Mouse (Mus musculus) bone marrow macrophage, adult 2 months (primary cell): Measurements from ENCODE around the gene Abca1.

Experiments
- CTCF ChIP-seq: IDR thresholded peaks from 2 replicates; pipeline ENCODE4 v1.5.1; 2012; ENCODE audit warnings: low read depth, mild to moderate bottlenecking, low read length, moderate library complexity
- POLR2A ChIP-seq: IDR thresholded peaks from 2 replicates; pipeline ENCODE4 v1.6.1; 2012; ENCODE audit warnings: mild to moderate bottlenecking, low read depth, low read length, borderline replicate concordance

DNA sequence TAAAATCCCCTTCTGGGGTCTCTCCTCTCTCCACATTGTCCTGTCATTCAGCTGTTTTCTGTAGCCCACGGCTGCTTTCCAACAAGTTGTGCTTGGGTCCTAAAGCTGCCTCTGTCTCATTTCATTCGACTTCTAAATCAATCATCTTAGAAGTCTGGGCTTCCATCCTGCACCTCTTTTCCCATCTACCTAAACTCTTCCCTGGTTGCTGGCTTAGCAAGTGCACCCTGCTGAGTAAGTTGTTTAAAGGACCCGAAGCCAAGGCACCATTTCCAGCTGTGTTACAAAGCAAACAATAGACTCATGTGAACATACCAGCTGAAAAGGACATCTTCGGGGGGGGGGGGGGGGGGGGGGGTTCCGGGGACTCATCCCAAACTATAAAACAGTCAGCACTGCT, 7.0 kb downstream of the Abca1 start:
- TF ChIP-seq POLR2A (no peak), CTCF (no peak)
